Mouse (Mus musculus) limb, embryonic 14.5 days (tissue): ENCODE data around the gene Gpr179. TPM values are rescaled to one million over a fixed set of nuclear protein-coding genes. Genes with fewer than 3 reads are reported as not detected.

Experiments
- ATAC-seq: fragments of 200-750 bp; cut with Nextera tagmentation; 2 replicates; pipeline ENCODE4 v1.8.0; 2017; ENCODE audit warnings: low read depth, moderate number of reproducible peaks, moderate TSS enrichment; ENCODE audit not compliant: low FRiP score
- DNase-seq: peaks from one replicate; pipeline ENCODE4 v3.0.0-alpha.2; 2015; ENCODE audit warnings: low spot score
- H3K27ac ChIP-seq: fragments of 300-500 bp; sonication (generic); replicated peaks from 2 replicates; pipeline ENCODE4 v1.5.1; 2014; ENCODE audit warnings: low read depth, mild to moderate bottlenecking, low read length, moderate library complexity, mixed read lengths
- H3K27me3 ChIP-seq: fragments of 300-500 bp; sonication (generic); 2 replicates; pipeline ENCODE4 v1.6.1; 2014; ENCODE audit warnings: low read length, mixed read lengths; ENCODE audit not compliant: control insufficient read depth, insufficient read depth
- H3K36me3 ChIP-seq: fragments of 300-500 bp; sonication (generic); 2 replicates; pipeline ENCODE4 v1.6.1; 2014; ENCODE audit warnings: mild to moderate bottlenecking, low read length, moderate library complexity, mixed read lengths; ENCODE audit not compliant: control insufficient read depth, insufficient read depth
- H3K4me1 ChIP-seq: fragments of 300-500 bp; sonication (generic); 2 replicates; pipeline ENCODE4 v1.6.1; 2014; ENCODE audit warnings: antibody characterized with exemption, low read length, mixed read lengths; ENCODE audit not compliant: control insufficient read depth, insufficient read depth
- H3K4me2 ChIP-seq: fragments of 300-500 bp; sonication (generic); replicated peaks from 2 replicates; pipeline ENCODE4 v1.6.1; 2014; ENCODE audit warnings: low read depth, mild to moderate bottlenecking, low read length, moderate library complexity; ENCODE audit not compliant: severe bottlenecking
- H3K4me3 ChIP-seq: fragments of 300-500 bp; sonication (generic); replicated peaks from 2 replicates; pipeline ENCODE4 v1.5.1; 2014; ENCODE audit warnings: low read length
- H3K9ac ChIP-seq: fragments of 300-500 bp; sonication (generic); 2 replicates; pipeline ENCODE4 v1.6.1; 2014; ENCODE audit warnings: mild to moderate bottlenecking, low read depth, low read length, moderate library complexity; ENCODE audit not compliant: severe bottlenecking
- H3K9me3 ChIP-seq: fragments of 300-500 bp; sonication (generic); 2 replicates; pipeline ENCODE4 v1.6.1; 2016; ENCODE audit warnings: low read length; ENCODE audit not compliant: control insufficient read depth
- POLR2A ChIP-seq: fragments of 200-500 bp; IDR thresholded peaks from 2 replicates; pipeline ENCODE4 v1.8.0; 2012; ENCODE audit warnings: inconsistent platforms, mild to moderate bottlenecking, moderate library complexity, borderline replicate concordance; ENCODE audit not compliant: insufficient read depth, insufficient read length; ENCODE audit errors: extremely low read depth
- WGBS: fragments of 180-500 bp; shearing (Covaris S2); extraction: QIAGEN DNeasy Blood & Tissue Kit; methylation state at CpG from one replicate; pipeline ENCODE4 v1.1.7; 2014; 5-methylcytosine and 5-hydroxymethylcytosine counted together
- polyA plus RNA-seq, 2 experiments: library from polyadenylated mRNA; depleted of rRNA in 1 of 2; stranded (reverse) in 1 of 2; unstranded in 1 of 2; fragments of >200 nt; fragmentation: Nextera tagmentation in 1 of 2; extraction: Ambion mirVana in 1 of 2; gene quantifications; 2 replicates each; pipeline versions ENCODE4 v1.2.1 to v1.2.3; 2012 to 2014

Gene Gpr179
- polyA plus RNA-seq (2012; rRNA removed) (0.08 and 0.09 TPM in 2 replicates), polyA plus RNA-seq (2014; fragmentation: Nextera tagmentation; extraction: Ambion mirVana) (0.07 TPM in 2 replicates)

GRCm38 (mm10) chr11:97352027-97352684 is at the start of gene Gpr179:
Gpr179 (minus strand) TSS chr11:97352077.
- Histone ChIP-seq H3K9me3 (no peaks in the 10 kb centered on the region), H3K36me3 (no peaks in the 10 kb centered on the region), H3K27me3 (no peaks in the 10 kb centered on the region), H3K4me3 (no peak within 1 kb of the TSS), H3K4me2 (no peak within 1 kb of the TSS), H3K27ac (no peak within 1 kb of the TSS), H3K9ac (no peak within 1 kb of the TSS), H3K4me1 (peaks cover 8% of the 10 kb centered on the region)
- no peak for TF ChIP-seq POLR2A
- no peak for DNase-seq
- no peak for ATAC-seq
- WGBS, result 81% methylated on average over 3 of the region's 3 CpGs

GRCm38 (mm10) chr11:97401082-97401481 is 49.2 kb upstream of the Gpr179 start:
- ATAC-seq, result no peak
- no peak overlapping the region for H3K4me2 ChIP-seq
- 11% methylated on average over 5 of the region's 6 CpGs for WGBS

GRCm38 (mm10) chr11:97399958-97400710 is 48.3 kb upstream of the Gpr179 start:
- Histone ChIP-seq H3K27ac (no peak overlapping the region), H3K9ac (no peak overlapping the region), H3K4me1 (peaks cover 10% of the 10 kb centered on the region), H3K9me3 (no peaks in the 10 kb centered on the region), H3K4me2 (peak overlapping the region; percentile 74), H3K27me3 (no peaks in the 10 kb centered on the region), H3K4me3 (peak overlapping the region; percentile 33), H3K36me3 (peaks cover 17% of the 10 kb centered on the region; the same call in 1 of the 2 replicates)
- ATAC-seq (peak; percentile 70), DNase-seq (peak; percentile 93)
- no peak for TF ChIP-seq POLR2A
- 3% methylated on average over 20 of the region's 23 CpGs for WGBS

More at GRCm38 (mm10) chr11:97401082-97401481, 49.2 kb upstream of the Gpr179 start:
- Histone ChIP-seq H3K36me3 (peaks cover 9% of the 10 kb centered on the region; the same call in 1 of the 2 replicates), H3K27ac (no peak overlapping the region), H3K9me3 (no peaks in the 10 kb centered on the region), H3K4me1 (peaks cover 18% of the 10 kb centered on the region), H3K27me3 (no peaks in the 10 kb centered on the region), H3K4me3 (no peak overlapping the region), H3K9ac (no peak overlapping the region)
- DNase-seq, result peak; percentile 45
- TF ChIP-seq POLR2A, result no peak

- DNase-seq (no peak), ATAC-seq (no peak)
- Histone ChIP-seq H3K4me3 (no peak overlapping the region), H3K9me3 (no peaks in the 10 kb centered on the region), H3K4me2 (no peak overlapping the region), H3K27me3 (no peaks in the 10 kb centered on the region), H3K27ac (no peak overlapping the region), H3K4me1 (peaks cover 4% of the 10 kb centered on the region; the same call in 1 of the 2 replicates), H3K9ac (no peak overlapping the region), H3K36me3 (peaks cover 33% of the 10 kb centered on the region)
- no peak for TF ChIP-seq POLR2A
- WGBS, result 77% methylated on average over 2 of the region's 2 CpGs
Measured at GRCm38 (mm10) chr11:97398506-97398905, 46.6 kb upstream of the Gpr179 start.

- H3K27ac ChIP-seq, result no peak overlapping the region
- no peaks in the 10 kb centered on the region for H3K9me3 ChIP-seq
- peaks cover 76% of the 10 kb centered on the region for H3K36me3 ChIP-seq
- no peaks in the 10 kb centered on the region for H3K4me1 ChIP-seq
- no peak overlapping the region for H3K4me2 ChIP-seq
- DNase-seq (no peak), ATAC-seq (no peak)
- H3K9ac ChIP-seq, result no peak overlapping the region
- TF ChIP-seq POLR2A, result no peak
- WGBS, result 77% methylated on average over 11 of the region's 11 CpGs
- no peaks in the 10 kb centered on the region for H3K27me3 ChIP-seq
- no peak overlapping the region for H3K4me3 ChIP-seq
Measured at GRCm38 (mm10) chr11:97394146-97394545, 42.3 kb upstream of the Gpr179 start.
